Mouse (Mus musculus) layer of hippocampus, postnatal 10 days (tissue): ENCODE measurements at regions not wholly inside any gene's neighbourhood (a gene's known extent, or its start where the extent isn't known, plus 50 kb on each side); places are given as distances from the start of the nearest gene placed in this dataset.

Experiments used
- DNase-seq, 2 experiments: peaks; one replicate each; pipeline ENCODE4 v3.0.0; 2021; ENCODE audit warnings: low spot score in 2 of 2

DNA sequence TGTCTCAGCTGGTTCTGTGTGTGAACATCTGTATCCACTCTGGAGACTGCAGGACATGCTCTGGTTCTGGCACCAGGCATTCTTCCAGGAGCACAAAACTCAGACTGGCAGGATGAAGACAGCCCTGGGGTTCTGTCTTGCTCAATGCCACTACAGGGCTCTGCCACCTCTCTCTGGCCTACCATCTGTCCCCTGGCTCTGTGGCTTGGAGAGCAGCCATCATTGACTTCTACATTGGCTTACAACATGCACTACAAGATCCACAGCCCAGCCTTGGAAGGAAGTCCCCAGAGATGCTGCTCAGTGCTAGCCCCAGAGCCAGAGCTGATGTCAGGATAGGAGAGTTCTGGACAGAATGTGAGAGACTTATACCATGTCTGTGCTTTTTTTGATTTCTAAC lies 435.5 kb downstream of the Fgf9 start:
- no peak for DNase-seq

DNA sequence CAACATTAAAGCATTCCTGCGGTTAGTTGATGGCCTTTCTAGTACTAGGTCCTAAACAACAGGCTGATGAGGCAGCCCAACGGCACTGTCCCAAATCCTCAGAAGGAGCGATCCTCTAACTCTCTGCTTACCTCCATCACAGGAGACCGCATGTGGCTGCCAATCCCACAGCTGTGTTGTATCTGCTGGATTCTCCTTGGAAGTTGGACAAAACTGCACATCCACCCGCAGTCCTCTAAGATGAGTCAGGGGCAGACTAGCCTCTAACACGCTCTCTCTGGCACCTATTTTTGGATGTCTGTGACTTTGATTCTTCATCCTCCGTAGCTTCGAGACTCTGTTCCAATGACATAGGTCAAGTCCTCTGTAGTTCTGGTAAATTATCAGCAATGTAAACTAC lies 432.5 kb downstream of the Fgf9 start:
- DNase-seq: no peak

DNA sequence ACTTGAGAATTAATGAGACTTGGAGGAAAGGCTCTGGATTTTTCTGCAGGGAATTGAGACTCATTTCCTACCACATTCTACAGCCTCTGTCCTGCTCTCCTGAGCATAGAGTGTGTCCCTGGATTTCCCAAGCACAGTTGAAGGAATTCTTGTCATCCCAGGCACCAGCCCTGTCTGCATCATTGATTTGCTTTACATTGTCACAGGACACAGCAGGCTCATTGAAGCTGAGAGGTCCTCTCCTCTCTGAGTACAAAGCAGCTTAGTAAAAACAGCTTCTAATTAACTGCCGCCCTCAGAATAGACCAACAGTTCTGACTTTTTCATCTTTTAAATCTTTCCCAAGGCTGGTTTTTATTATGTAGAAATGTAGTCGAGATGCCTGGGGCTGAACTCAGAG lies 429.7 kb downstream of the Fgf9 start:
- no peak for DNase-seq

DNA sequence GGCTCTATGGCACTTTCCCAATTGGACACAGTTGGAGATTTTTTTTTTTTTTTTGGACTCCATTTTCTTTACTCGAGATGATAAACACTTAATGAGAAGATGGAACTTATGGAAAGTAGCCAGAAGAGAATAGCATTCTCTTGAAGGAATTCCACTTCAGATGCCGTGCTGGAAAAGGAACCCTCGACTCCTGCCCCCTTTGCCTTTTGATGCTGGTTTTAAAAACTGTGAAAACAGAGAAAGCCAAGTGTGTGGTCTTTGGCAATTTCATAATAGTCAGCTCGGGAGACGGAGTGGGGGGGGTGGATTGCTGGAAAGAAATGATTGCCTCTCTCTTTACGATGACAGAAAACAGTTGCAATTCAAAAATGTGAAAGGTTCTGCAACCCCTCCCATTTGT lies 429.2 kb downstream of the Fgf9 start:
- DNase-seq: no peak

DNA sequence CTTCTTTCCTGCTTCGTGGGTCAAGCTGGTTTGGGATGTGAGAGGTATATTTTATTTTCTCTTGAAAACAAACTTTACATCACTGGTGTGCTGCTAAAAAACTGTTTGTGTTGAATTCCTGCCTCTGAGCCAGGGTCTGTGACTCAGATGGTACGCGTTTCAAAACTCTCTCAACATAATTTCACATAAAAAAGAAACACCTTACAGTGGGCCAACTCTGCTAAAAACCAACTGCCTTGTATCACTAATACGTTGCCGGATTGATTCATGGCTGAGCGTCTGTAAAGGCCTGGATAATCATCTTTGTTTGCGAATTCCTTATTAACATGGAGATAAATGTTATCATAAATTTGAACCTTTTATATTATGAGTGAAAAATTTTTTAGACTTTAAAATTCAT lies 428.7 kb downstream of the Fgf9 start:
- no peak for DNase-seq

DNA sequence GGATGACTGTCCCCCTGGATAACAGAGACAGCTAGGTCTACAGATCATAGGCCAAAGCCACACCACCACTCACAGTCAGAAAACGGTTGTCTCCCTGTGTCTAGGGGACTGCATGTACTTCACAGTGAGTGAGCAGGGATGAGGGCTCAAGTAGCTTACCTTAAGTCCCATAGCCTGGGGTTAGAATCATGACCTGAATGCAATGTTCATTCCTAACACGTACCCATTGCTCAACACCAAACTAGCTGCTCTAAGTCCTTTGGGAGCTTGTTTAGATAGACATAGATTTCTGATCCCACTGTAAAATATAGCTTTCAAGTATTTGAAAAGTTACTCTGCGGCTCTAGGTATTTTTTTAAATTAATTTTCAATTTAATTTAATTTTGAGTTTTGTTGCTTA lies 426.6 kb downstream of the Fgf9 start:
- no peak for DNase-seq

DNA sequence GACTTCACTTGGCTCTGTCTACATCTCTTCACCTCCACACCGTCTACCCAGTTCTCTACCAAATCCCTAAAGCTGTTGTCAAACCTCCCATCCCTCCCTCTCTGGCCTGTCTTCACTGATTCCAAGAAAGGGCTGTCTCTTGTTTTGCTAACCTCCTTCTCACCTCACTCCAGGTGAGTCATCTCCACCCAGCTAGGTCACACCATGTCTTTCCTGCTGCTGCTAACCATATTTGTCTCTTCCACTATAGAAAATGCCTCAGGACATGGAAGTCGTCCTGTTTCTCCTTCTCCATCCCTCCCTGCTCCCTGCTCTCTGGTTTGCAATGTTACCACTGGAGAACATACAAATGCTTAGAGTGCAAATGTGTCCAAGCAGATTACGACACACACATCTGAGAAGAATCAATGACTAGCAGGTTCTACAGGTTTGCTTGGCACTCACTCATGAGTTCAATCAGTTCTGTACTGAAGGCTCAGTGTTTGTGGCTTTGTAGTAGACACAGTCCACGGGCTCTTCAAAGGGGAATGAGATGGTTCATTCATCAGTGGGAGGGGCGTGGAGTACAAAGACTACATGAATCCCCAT lies 424.1 kb downstream of the Fgf9 start:
- DNase-seq: no peak

DNA sequence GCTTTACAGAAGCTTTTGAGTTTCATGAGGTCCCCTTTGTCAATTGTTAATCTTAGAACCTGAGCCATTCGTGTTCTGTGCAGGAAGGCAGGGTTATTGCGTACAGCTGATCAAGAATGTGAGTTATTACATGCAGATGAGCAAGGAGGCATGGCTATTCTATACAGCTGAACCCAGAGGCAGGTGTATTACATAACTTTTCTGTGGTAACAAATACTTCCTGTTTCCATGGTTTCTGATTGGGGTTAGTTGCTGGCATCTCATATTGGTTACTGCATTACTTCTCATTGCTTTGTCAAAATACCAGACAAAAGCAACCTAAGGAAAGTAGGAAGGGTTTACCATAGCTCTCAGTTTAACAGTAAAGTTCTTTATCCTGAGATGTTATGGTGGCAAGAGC lies 421.8 kb downstream of the Fgf9 start:
- DNase-seq: no peak

DNA sequence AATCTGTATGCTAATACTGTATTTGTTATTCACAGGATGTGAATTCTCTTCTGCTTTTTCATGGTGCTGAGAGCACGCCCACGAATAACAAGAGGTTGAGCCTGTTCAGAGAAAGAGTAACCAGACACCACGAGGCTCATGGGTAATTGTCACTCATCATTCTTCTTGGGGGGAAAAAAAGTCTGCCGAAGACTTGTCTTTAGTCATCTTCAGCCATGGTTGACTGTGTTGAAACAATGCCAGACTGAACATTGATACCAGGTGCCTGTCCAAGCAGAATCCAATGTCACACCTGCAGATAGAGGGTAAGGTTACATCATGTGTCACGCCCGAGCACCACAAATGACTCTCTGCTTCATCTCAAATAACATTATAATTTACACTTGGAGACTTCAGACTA lies 418.5 kb downstream of the Fgf9 start:
- no peak for DNase-seq

DNA sequence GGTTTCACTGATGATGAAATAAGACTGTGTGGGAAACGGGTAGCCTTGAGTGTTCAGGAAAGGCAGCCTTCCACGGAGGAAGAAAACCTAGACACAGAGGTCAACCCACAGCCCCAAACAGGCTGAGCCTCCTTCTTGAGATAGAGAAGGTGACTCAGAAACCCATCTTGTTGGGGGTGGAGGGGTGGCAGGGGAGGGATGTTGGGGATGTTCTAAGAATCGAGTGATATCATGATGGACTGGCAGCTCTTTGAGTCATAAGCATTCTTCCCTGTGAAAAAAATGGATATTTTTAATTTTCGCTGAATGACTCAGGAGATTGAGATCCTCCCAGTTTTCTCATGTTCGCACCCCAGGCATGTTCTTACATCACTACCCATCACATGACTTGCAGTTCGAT lies 417.5 kb downstream of the Fgf9 start:
- DNase-seq: no peak

DNA sequence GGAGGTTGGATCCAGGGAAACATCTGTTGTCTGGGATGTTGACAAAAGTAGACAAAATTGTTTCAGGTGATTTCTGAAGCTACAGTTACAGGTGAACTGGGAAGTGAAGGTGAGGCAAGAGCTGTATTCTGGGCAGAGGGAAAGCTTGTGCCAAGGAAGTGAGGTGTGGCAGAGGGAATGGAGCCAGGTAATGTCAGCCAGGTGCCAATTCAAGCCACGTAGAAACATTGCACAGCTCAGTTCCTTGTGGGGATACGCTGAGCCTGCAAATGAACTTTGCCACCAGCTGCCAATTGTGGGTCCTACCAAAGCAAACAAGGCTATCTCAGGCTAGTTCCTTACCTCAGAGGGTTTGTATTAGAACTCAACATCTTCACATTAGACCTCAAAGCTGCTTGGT lies 410.1 kb downstream of the Fgf9 start:
- no peak for DNase-seq

DNA sequence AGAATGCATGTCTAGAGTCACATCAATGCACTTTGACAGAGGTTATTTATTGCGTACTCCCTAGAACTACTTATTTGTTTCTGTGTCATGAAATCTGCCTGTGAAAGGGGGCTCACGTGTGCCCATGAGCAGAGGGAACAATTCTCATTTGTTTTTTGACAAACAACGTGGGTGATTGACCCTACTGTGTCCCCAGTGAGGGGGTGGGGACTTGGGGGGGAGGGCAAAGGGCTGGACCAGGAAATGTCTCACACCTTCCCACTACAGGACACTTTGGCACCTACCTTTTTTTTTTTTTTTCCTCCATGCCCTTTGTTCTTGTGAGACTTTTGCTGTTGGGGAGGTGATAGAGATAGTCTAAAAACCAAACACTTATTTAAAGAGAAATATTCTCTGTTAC lies 400.3 kb downstream of the Fgf9 start:
- no peak for DNase-seq

DNA sequence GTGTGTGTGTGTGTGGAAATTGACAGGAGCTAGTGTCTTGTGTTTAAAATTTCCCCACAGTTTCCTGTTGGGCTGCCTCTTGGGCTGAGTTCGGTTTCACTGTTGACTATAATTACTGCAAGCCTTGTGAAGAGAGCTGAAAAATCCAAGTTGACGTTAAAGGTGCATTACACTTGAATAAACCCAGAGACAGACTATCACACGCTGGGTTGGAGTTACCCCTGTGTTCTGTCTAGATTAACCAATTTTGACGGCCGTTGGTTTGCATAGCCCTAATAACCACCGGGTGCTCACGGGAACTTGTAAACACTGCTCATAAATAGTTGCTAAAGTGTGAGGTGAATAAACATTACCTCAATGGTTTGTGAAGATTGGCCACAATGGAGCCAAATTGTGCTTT lies 398.1 kb downstream of the Fgf9 start:
- DNase-seq: no peak

DNA sequence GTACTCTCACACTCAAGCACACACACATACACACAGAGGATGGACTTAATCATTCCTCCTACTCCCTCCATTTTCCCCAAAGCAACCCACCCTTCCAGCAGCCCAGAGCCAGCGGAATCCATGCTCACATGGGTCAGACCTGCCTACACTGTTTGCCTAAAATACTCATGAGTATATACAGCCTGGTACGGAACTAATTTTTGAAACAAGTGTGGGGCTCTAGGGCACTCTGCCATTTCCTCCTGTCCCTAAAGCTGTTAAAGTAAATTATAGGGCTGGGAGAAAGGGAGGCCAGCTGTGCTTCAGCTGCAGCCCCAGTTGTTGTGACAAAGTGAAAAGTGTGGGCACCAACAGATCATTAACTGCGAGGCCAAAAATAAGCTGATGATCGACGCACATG lies 397.5 kb downstream of the Fgf9 start:
- DNase-seq: no peak

DNA sequence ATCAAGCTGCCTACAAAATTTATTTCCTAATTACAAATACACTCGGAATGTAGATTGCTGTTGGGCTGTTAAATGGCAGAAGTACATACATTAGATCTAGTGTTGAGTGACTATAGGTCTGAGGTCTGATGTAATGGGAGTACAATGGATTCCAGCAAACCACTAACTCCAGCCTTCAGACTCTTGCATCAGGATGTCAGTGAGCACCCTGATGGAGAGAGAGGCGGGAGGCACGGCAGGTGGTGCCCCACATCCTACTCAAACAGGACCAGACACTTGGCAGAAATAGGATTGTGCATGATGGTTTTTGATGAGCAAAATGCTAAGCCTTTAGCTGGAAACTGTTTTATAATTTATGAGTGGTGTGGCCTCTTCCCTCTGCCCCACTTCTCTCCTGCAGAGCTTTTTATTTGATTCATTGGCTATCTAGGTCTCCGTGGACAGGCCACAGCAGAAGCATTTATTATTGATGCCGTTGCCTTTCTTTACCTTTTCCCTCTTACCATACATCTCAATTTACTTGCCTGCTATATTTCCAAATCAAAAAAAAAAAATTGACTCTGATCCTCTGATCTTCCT lies 376.5 kb downstream of the Fgf9 start:
- DNase-seq: no peak

DNA sequence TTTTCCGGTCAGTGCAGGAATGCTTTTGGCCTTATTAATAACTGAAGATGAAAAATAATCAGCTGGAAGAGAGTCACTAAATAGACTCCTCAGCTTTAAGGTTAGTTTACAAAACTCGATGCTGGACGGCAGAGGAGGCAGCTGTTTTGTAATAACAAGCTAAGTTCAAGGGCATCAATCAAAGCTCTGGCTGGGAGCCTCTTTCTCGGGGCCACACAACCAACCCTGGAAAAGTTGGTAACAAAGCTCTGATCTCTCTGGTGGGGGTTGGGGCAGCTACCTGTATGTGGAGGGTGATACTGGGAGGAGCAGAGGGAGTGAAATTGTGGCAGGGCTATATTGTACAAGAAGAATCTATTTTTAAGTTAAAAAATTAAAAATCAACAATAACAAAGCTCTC lies 374.1 kb downstream of the Fgf9 start:
- no peak for DNase-seq

DNA sequence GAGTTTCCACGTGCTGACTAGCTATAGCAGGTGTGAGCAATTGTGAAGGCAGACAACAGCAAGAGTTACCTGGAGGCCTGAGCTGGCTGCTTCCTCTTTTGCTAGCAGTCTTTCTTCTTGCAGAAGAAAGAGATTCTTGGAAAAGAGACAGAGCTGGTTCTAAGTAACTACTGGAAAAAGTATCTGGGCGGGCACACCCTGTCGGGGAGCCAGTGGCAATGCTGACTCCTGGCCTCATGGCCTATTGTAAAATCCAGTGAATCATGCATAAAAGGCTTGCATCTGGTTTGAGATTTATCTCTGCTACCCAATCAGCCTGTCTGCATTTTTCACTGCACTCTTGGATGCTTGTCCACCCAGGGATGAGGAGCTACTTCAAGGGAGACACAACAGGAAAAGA lies 372.2 kb downstream of the Fgf9 start:
- no peak for DNase-seq

DNA sequence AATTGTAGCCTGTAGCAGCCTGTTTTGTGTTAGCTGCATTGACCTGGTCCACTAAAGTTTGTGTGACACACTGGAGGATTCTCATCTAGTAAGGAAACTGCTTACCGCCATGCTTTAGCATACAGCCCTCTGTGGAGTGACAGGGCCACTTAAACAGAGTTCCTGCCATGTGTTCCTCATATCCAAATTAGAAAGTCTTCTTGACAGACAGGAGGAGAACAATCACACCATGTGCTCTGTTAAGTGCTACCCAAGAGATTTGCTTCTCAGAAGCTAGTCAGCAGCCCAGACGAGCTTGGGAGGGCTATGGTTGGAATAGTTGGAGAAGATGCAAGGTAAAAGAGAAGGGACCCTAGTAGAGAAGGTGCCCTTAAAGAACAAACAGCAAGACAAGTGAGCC lies 369.6 kb downstream of the Fgf9 start:
- no peak for DNase-seq

DNA sequence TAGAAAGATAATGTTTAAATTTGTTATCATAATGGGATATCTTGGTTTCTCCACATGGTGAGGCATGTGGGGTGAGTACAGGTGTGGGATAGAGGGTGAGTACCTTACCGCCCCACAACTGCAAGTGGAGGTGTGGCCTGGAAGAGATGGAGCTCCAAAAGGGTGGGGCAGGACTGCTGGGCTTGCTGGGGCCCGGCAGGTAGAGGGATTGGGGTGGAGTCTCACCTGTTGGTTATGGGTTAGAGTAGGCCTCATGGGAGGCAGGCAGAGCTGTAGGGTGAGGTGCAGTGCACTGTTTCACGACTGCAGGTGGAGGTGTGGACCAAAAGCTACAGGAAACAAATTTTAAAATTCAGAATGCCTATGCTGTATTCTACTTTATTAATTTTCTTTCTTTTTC lies 365.7 kb downstream of the Fgf9 start:
- DNase-seq: no peak

DNA sequence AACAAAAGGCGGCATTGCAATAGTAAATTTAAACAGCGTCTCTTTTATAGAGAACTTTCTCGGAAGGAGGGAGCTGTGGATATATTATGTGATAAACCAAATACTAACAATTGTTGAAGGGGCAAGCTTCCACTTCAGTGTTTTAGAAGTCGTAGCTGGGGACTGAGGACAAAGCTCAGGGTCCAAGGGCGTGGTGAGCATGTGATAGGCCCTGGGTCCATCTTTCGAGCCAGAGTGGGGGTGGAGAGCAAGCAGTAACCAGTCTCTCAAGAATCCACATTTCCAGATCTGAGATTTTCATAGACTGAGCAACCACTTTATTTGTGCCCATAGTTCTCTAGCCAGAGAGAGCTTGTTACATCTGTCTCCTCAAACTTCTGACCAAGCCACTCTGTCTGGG lies 356.1 kb downstream of the Fgf9 start:
- DNase-seq: no peak

DNA sequence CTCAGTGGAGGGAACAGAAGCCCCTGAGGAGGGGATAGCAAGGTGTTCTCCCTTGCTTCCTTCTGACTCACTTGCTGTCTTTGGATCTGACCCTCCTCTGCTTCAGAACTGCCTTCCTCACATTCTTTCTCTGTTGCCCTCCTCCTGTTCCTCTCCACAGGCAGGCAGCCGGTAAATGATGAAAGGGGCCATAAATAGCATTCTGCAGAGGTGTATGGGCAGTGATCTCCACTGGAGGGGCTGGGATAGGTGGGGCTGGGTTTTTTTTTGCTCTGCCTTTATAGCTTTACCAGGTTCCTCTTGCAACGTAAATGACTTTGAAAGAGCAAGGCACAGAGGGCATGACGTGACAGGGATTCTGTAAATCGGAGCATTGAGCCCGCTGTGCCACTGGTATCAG lies 351.6 kb downstream of the Fgf9 start:
- no peak for DNase-seq

DNA sequence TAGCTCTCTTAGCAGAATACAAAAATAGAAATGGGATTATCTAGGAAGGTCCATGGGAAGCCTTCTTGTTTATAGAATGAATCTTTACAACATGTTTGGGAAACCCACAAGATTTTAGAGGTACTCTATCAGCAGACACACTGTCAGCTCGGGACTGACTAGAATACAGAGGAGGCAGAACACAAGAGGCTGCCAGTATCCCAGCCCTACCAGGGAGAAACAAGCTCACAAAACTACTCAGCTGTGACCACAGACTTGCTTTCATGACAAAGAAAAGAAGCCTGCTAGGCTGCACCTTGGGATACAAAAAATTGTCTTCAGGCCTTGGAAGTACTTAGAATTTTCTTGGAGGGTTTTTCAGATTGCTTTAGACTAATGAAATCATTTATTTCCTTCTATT lies 347.2 kb downstream of the Fgf9 start:
- no peak for DNase-seq

DNA sequence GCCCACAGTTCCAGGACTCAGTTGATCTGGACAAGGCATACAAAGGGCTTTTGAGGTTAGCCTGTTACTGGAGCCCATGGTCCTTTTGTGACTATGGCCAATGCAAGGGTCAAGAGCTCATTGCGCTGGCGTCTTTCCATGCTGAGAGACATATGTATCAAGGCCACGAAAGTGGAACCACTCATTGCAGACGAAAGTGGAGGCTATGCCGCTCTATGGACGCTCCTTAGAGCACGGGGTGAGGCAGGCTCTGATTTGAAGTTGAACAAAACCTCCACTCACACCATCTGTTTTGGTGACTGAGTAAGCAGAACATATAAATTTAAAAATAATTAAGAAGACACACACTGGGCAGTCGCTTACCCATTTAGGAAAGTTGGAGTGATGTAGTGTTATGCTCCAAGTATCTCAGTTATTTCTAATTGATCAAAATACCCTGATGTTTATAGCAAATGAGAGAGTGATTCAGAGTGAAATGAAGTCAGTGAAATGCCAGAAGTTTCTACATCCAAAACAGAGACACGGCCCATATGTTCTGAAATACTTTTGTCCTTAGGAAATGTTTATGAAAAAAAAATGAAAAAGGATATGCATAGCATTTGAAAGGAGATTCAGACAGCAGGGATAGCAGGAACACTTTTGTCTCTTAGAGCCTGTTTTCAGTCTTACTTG lies 321.8 kb downstream of the Fgf9 start:
- DNase-seq: no peak
